Mouse (Mus musculus) B cell, adult 2 months (primary cell): Measurements from ENCODE around the gene Klrb1a.
"Not testable (repeated sequence)": the region's sequence is repeated elsewhere in the genome, so short reads cannot be mapped to it uniquely, and the experiment has no call there.

Experiments used
- DNase-seq, 2 experiments: peaks; one replicate each; pipeline ENCODE4 v3.0.0; 2022

Gene Klrb1a

GRCm38 (mm10) chr6:128623433-128623832 is at the start of gene Klrb1a:
Gene Klrb1a, minus strand, starts transcription at chr6:128623533.
- DNase-seq = not testable (repeated sequence)

DNA sequence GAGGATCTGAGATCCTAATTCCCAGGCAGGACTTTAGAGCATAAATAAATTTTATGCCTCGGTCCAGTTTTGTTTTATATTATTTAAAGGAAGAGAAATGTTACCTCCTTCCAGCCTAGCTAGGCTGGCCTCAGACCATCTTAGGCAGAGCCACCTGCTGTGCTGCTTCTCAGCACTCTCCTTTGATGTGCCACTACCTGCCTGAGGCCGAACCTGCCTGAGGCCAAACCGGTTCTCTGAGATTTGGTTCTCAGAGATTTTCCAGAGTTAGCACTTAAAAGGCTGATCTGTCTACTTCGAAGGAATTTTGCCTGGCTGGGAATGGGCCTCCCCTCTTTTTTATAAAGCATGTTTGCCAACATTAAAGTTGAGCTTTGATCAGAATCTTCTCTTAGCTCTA is 46.6 kb upstream of the Klrb1a start:
- no peak for DNase-seq

DNA sequence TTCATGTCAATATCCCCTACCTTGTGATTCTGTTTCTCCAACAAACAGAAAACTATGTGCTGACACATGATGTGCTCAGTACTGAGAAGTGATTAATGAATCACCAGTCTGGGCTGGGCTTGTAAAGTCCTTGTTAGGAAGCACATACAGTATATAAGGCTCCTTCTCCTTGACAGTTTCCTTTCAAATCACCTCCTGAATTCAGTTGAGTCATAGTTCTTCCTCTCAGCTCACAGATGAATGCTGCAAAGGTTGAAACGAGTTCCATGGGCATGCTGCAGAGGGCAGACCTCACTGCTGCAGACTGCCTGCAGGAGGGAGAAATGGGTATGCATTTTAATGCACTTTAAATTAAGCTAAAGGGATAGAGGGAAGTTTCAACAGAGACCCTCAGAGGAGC is 38.9 kb upstream of the Klrb1a start, which contains the start of gene Clec2h:
Clec2h (plus strand) TSS at position 180 of the 400 bp plus-strand sequence.
- DNase-seq = peak; percentile 37 to 45

DNA sequence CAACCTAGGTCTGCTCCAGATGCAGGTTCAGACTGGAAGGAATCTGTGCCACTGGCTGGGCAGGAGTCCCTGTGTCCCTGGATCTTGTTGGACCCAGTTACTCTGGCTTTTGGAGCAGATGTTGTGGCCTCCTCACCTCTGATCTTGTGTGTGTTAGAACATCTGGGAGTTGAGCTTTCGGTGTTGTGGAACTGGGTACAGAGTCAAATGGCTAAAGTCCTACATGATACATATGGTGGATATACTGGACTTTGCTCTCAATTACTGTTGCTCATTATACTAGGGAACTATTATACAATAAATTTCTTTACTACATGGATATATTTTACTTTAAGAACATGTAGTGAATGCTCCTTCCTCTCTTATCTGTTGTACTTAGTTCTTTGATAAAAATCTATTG is 37.9 kb upstream of the Klrb1a start:
- DNase-seq = no peak

GRCm38 (mm10) chr6:128652938-128653337 is 29.6 kb upstream of the Klrb1a start:
- DNase-seq = no peak

GRCm38 (mm10) chr6:128650827-128651226 is 27.5 kb upstream of the Klrb1a start:
- not testable (repeated sequence) for DNase-seq

- DNase-seq = no peak
These were observed 26.9 kb upstream of the Klrb1a start for GRCm38 (mm10) chr6:128650187-128650586.

GRCm38 (mm10) chr6:128649681-128650080 is 26.3 kb upstream of the Klrb1a start:
- DNase-seq = no peak

DNA sequence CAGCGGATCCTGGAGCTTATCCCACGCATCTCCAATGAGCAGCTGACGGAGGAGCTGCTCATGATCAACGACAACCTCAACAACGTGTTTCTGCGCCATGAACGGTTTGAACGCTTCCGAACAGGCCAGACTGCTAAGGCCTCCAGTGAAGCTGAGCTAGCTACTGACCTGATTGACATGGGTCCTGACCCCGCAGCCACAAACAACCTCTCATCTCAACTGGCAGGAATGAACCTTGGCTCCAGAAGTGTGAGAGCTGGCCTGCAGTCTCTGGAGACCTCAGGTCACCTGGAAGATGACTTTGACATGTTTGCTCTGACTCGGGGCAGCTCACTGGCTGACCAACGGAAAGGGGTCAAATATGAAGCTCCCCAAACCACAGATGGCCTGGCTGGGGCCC is 22.4 kb upstream of the Klrb1a start:
- not testable (repeated sequence) for DNase-seq

DNA sequence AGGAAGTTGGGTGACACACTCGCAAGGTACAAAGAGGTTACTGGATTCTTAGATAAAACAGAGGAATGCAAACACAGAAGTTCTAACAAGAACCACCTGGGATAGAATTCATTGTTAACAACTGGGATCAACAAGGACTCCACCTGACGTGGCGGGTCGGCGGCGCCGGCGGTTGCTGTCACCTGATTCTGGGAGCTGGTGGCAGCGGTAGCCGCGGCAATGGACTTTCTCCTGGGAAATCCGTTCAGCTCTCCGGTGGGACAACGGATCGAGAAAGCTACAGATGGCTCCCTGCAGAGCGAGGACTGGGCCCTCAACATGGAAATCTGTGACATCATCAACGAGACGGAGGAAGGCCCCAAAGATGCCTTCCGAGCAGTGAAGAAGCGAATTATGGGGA is 21.4 kb upstream of the Klrb1a start:
- not testable (repeated sequence) for DNase-seq

- peak in 1 of 2 experiments; percentile 53 for DNase-seq
These were observed 20.7 kb upstream of the Klrb1a start for GRCm38 (mm10) chr6:128643999-128644398.

- DNase-seq = no peak
These were observed 17.9 kb upstream of the Klrb1a start for GRCm38 (mm10) chr6:128641116-128641716.

DNA sequence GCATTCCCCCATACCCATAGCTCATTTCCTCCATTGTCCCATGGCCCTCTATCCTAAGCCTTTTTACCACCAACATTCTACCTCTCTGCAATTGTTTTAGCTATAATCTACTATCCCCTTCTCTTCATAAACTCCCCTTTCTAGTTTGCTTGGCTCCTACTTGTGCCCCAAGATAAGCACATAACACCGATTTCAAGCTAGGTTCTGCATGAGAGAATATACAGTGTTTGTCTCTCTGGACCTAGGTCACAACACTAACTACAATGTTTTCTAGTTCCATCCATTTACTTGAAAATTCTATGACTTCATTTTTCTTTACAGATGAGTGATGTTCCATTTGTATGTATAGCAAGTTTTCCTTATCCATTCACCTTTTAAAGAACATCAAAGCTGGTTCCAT is 17.3 kb upstream of the Klrb1a start:
- no peak for DNase-seq

GRCm38 (mm10) chr6:128630912-128631905 is 7.9 kb upstream of the Klrb1a start:
- not testable (repeated sequence) for DNase-seq

DNA sequence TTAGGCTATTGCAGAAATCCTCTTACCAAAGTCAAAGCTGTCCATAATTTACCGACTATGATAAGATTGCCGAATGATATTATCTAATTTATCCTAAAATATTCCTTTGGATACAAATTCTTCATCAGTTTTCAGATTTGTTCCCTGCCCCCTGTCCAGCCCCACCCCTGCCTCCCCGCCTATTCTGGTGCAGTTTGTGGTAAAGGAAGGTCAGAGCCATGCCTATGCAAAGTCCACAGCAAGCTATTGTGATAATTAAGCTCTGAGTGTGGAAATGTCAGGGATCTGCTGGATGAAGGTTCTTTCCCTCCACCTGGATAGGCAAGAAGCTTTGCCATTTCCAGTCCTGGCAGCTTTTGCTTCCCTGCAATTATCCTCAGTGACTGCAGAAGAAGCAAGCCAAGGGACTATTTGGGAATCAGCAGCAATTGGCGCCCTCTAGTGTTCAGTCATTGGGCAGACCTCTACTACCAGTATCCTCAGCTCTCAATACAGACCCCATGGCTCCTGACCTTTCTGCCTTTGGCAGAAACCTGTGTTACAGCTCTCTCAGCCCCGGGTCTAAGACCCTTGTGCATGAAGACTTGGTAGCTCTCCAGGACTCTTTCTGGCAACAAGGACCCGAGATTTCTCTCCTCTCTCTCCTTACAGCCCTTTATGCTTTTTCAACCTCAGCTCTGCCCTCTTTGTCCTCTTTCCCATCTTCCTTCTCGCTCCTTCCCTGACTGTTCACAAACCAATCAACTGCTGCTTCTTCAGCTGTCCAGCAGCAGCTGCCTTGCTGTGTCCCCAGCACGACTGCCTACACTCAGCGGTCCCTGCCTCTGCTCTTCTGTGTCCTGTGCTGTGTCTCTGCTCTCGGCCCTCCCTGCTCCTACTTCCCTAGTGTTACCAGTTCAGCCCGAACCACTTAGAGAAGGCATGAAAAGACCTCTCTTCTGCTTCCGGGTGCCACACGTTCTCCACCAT is 6.7 kb upstream of the Klrb1a start:
- DNase-seq = peak; percentile 57 to 61

DNA sequence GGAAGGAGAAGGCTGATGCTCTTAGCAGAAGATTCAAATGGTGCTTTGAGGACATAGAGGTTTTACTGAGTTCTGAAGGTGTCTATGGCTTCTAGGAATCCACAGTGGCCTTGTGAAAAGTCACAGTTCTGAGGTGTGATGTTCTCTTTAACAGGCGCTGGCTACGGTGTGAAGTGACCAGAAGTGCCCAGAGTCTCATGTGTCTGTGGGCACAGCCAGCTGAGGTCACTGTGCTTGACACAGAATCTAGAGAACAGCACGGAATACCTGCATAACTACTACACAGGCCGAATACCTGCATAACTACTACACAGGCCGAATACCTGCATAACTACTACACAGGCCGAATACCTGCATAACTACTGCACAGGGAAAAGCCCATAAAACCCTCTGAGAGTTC is 1.9 kb upstream of the Klrb1a start:
- DNase-seq = not testable (repeated sequence)

DNA sequence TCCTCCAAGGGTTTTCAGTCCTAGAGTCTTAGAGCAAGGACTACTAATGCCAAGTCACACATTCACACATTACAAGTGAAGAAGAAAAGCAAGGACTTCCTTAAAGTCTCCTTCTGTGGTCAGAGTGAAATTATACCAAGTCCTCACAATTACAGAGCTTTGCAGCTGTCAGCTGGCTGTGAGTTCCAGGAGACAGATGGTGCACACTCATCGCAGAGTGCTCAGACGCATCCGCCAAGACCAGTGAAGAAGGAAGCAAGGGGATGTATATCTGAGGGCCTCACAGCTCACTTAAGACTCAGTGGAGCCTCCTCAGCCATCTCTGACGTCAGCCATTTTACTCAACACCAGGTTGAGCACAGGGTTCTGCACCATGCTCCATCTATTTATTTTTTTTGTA is 1.1 kb upstream of the Klrb1a start:
- no peak for DNase-seq

- DNase-seq = no peak
These were observed 600 bp downstream of the Klrb1a start for GRCm38 (mm10) chr6:128622733-128623132.

DNA sequence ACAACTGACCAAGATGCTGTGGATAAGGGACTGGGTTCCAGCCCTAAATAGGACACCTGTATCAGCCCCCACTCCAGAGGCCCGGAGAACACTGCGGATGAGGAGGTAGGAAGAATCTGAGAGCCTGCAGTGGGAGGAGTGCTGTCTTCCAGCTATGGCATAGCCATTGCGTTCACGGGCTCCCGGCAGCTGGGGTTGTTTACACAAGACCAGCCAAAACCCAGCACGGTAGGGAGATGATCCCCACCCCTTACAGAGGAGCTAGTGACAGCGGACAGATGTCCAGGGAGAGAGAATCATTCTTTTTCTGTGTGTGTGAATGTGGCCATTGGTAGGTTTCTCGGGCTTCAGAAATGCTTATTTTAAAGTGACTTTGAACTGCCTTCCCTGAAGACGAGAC is 17.0 kb downstream of the Klrb1a start:
- DNase-seq = no peak

GRCm38 (mm10) chr6:128604512-128604911 is 18.8 kb downstream of the Klrb1a start:
- peak; percentile 55 to 56 for DNase-seq

- no peak for DNase-seq
These were observed 20.7 kb downstream of the Klrb1a start for GRCm38 (mm10) chr6:128602463-128603201.

GRCm38 (mm10) chr6:128602026-128602425 is 21.3 kb downstream of the Klrb1a start:
- no peak for DNase-seq
